ENCODE assay signal across 8 mouse cellular contexts in genomic region chr8:105533892-105534329, GRCm38 (mm10). TPM values are rescaled to one million over a fixed set of nuclear protein-coding genes. Genes with fewer than 3 reads are reported as not detected.
A peak's percentile ranks its signal among the peaks of the same experiment; 100 is the strongest.
DNase-seq lines count a peak whose midpoint lies in the region; ATAC-seq lines count a peak whose summit lies in the region.

No protein-coding gene starts in this region.

- WGBS in forebrain, embryonic 13.5 days: 0% methylated on average over 1 of the region's 1 CpGs

- peaks cover 56% of the 10 kb centered on the region for H3K36me3 ChIP-seq in forebrain, embryonic 13.5 days (ENCODE audit: poor library complexity, severe bottlenecking)
- peaks cover 96% of the 10 kb centered on the region for H3K36me3 ChIP-seq in megakaryocyte, embryonic 14.5 days (replicated peaks; ENCODE audit: low read length)

- no peaks in the 10 kb centered on the region for H3K27me3 ChIP-seq in forebrain, embryonic 13.5 days
- H3K27me3 ChIP-seq in megakaryocyte, embryonic 14.5 days (replicated peaks): no peaks in the 10 kb centered on the region

- no peak overlapping the region for H3K27ac ChIP-seq in forebrain, embryonic 13.5 days

- no peaks in the 10 kb centered on the region for H3K9me3 ChIP-seq in forebrain, embryonic 13.5 days (replicated peaks)
- no peaks in the 10 kb centered on the region for H3K9me3 ChIP-seq in megakaryocyte, embryonic 14.5 days

- no peak overlapping the region for H3K4me3 ChIP-seq in forebrain, embryonic 13.5 days
- H3K4me3 ChIP-seq in megakaryocyte, embryonic 14.5 days (replicated peaks): peak overlapping the region; percentile 1

- DNase-seq in frontal cortex, postnatal 25 days (ENCODE audit: low spot score in 2 of 2): peak; percentile 43 to 55
- DNase-seq in c-Kit-positive CD71-positive TER-119-negative erythroid progenitor cells, embryonic 14.5 days (ENCODE audit: low read depth): peak; percentile 80
- peak; percentile 57 to 75 for DNase-seq in layer of hippocampus, postnatal 25 days (ENCODE audit: extremely low spot score in 1 of 2, low spot score in 1 of 2)
- DNase-seq in spleen, adult 18-20 months: peak; percentile 35 to 67

- no peak for ATAC-seq in frontal cortex, adult (ENCODE audit: low TSS enrichment)
- peak; percentile 57; the same call in 1 of the 2 replicates for ATAC-seq in forebrain, embryonic 13.5 days
- peak; percentile 87 for ATAC-seq in hematopoietic stem cell, adult 5-6 weeks (replicated peaks in 1 of 2; ENCODE audit: insufficient read depth in 1 of 2, low FRiP score in 2 of 2, low TSS enrichment in 1 of 2, low read depth in 1 of 2, poor library complexity in 2 of 2, severe bottlenecking in 2 of 2)

- H3K4me2 ChIP-seq in forebrain, embryonic 13.5 days: no peak overlapping the region

- peaks cover 8% of the 10 kb centered on the region; the same call in 1 of the 2 replicates for H3K4me1 ChIP-seq in forebrain, embryonic 13.5 days
- peaks cover 71% of the 10 kb centered on the region for H3K4me1 ChIP-seq in megakaryocyte, embryonic 14.5 days

- no peak overlapping the region for H3K9ac ChIP-seq in forebrain, embryonic 13.5 days

RNA-seq across cellular contexts. Expression of gene Hsd11b2, which starts 15.4 kb away (rescaled TPM):
- 3.9 and 6.1 TPM in 2 replicates for polyA plus RNA-seq in forebrain, embryonic 13.5 days (2015; fragmentation: Nextera tagmentation; extraction: Ambion mirVana)
- total RNA-seq in hematopoietic stem cell, adult 5-6 weeks (2017): not detected in 2 replicates
- total RNA-seq in layer of hippocampus, postnatal 25 days (2021): under 1 TPM in 1 of 2 experiments, not detected in 1; 0.15 TPM
- polyA plus RNA-seq in megakaryocyte, embryonic 14.5 days (2012; ENCODE audit: insufficient read depth, low replicate concordance): 0.12 TPM in 1 of 2 replicates, not detected in the other

RNA-seq across cellular contexts. Expression of gene Atp6v0d1, which starts 31.9 kb away (rescaled TPM):
- 136 and 152 TPM in 2 replicates for polyA plus RNA-seq in forebrain, embryonic 13.5 days (2015; fragmentation: Nextera tagmentation; extraction: Ambion mirVana)
- total RNA-seq in hematopoietic stem cell, adult 5-6 weeks (2017): 37.7 and 39.7 TPM in 2 replicates
- 100 to 1,000 TPM; 293 to 332 TPM for total RNA-seq in layer of hippocampus, postnatal 25 days (2021)
- polyA plus RNA-seq in megakaryocyte, embryonic 14.5 days (2012; ENCODE audit: insufficient read depth, low replicate concordance): 19.8 and 57.3 TPM in 2 replicates

RNA-seq across cellular contexts. Expression of gene Zdhhc1, which starts 37.2 kb away (rescaled TPM):
- 20.6 and 24.8 TPM in 2 replicates for polyA plus RNA-seq in forebrain, embryonic 13.5 days (2015; fragmentation: Nextera tagmentation; extraction: Ambion mirVana)
- total RNA-seq in hematopoietic stem cell, adult 5-6 weeks (2017): 7.3 and 11.2 TPM in 2 replicates
- 10 to 100 TPM; 27.6 to 34.0 TPM for total RNA-seq in layer of hippocampus, postnatal 25 days (2021)
- polyA plus RNA-seq in megakaryocyte, embryonic 14.5 days (2012; ENCODE audit: insufficient read depth, low replicate concordance): 5.4 and 9.0 TPM in 2 replicates
